Mouse (Mus musculus): ENCODE results near the gene Selenop. TPM values are rescaled to one million over a fixed set of nuclear protein-coding genes. Genes with fewer than 3 reads are reported as not detected.

Gene Selenop
- polyA plus RNA-seq, 1 experiment from 2014 or later: 44.7 TPM

DNA sequence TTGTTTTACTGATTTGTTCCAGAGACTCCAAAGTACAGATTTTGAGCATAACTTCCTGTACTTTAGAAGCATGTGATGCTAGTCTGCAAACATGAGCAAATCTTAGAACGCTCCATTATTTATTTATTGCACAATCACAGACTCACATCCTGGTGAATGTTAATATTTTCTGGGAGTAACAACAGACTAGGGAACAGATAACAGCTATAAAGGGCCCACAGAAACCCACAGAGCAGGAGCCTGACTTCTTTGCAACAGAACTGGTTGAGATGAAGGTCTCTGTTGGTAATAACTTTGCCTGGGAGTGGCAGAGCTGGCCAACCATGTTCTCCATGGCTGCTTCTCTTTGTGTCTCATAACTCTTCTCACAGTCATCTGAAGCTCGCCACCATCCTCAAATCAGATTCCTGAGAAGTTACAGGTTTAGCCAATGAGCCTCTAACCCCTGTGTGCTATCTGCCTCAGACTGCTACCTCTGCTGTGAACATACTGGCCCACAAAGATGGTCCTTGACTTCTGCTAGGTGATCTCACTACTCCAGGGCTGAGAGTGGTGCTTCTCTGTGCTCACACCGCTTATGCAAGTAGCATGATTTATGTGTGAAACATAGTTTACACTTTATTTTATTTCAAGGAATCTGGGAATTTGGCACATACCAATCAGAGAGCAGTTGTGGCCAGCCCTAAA is 17.2 kb upstream of the Selenop start:
- WGBS: 89% methylated on average over 3 of the region's 3 CpGs
- no peaks in the 10 kb centered on the region for H3K36me3 ChIP-seq (replicated peaks)

DNA sequence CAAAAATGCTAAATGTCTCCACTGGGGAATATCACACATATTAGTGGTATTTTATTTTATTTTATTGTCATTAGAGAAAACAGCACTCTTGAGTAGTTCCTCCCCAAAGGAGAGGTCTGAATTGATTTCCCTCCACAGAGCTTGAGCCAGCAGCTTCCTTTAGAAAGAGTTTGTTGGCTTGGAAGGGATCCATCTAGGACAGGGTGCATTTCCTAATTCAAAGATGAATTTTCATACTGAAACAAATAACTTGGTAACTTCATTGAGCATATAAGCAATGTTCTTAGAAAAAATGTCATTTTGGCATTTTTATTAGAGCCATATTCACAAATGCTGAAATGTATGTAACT is 16.7 kb upstream of the Selenop start:
- H3K9me3 ChIP-seq: no peaks in the 10 kb centered on the region
- no peaks in the 10 kb centered on the region for H3K27me3 ChIP-seq (ENCODE audit: poor library complexity, severe bottlenecking)
- H3K27ac ChIP-seq: no peak overlapping the region
- H3K36me3 ChIP-seq (replicated peaks): no peaks in the 10 kb centered on the region
- H3K4me1 ChIP-seq: no peaks in the 10 kb centered on the region
- DNase-seq (ENCODE audit: extremely low spot score, low spot score): no peak
- H3K4me3 ChIP-seq: no peak overlapping the region

More for the DNA sequence above, 17.2 kb upstream of the Selenop start:
- no peaks in the 10 kb centered on the region for H3K27me3 ChIP-seq (ENCODE audit: poor library complexity, severe bottlenecking)
- DNase-seq (ENCODE audit: extremely low spot score, low spot score): no peak
- no peaks in the 10 kb centered on the region for H3K9me3 ChIP-seq
- H3K27ac ChIP-seq: no peak overlapping the region
- H3K4me3 ChIP-seq: no peak overlapping the region
- no peaks in the 10 kb centered on the region for H3K4me1 ChIP-seq

DNA sequence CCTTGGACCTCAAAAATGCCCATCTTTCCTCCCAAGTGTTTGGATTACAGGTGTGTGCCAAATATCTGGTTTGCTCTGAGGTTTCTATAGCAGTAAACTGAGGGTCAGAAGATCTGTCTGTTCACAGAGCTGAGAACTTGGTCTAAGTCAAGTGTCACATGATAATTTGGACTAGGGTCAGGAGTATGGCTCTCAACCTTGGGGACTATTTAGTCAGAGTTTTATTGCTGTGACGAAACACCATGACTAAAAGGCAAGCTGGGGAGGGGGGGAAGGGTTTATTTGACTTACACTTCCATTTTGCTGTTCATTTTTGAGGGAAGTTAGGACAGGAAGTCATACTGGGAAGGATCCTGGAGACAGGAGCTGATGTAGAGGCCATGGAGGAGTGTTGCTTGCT is 9.3 kb upstream of the Selenop start:
- H3K36me3 ChIP-seq (replicated peaks): no peaks in the 10 kb centered on the region
- no peak overlapping the region for H3K27ac ChIP-seq
- H3K4me3 ChIP-seq: no peak overlapping the region
- no peak for DNase-seq (ENCODE audit: extremely low spot score, low spot score)
- no peaks in the 10 kb centered on the region for H3K4me1 ChIP-seq
- no peaks in the 10 kb centered on the region for H3K27me3 ChIP-seq (ENCODE audit: poor library complexity, severe bottlenecking)
- 89% methylated on average over 1 of the region's 1 CpGs for WGBS
- no peaks in the 10 kb centered on the region for H3K9me3 ChIP-seq

DNA sequence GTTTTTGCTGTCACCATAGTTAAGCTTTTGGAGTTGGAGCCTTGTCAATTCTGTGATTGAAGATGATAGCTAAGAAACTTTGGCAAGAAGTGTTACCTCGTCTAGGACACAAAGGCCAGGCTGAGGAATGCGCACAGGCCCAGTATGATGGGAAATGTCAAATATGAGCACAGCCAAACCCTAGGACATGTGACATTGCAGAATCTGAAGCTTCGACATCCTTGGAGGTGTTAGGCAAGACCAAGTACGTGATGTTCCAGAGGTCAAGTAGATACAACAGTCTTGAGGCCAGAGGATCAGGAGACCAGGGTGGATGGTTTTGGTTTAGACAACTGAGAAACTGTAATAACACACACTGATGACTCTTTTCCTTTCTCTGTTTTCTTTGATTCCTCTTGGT is 8.0 kb upstream of the Selenop start:
- Histone ChIP-seq H3K9me3 (no peaks in the 10 kb centered on the region), H3K27ac (no peak overlapping the region), H3K27me3 (ENCODE audit: poor library complexity, severe bottlenecking) (no peaks in the 10 kb centered on the region), H3K4me3 (no peak overlapping the region), H3K4me1 (no peaks in the 10 kb centered on the region), H3K36me3 (replicated peaks) (no peaks in the 10 kb centered on the region)
- 88% methylated on average over 4 of the region's 4 CpGs for WGBS
- DNase-seq (ENCODE audit: extremely low spot score, low spot score): no peak

DNA sequence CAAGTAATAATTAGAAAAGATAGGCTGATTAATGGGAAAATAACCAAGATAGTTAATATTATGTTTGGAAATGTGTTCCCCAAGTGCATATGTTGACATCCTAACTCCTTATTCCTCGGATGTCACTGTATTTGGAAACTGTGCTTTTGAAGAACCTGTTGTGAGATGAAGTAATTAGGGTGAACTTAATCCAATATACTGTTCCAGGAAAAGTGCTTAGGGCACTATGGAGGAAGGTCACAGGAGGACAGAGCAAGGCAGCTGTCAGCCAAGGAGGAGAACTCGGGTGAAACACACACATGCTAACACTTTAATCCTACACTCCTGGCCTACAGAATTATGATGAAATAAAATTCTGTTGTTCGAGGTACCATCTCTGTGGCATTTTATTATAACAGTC is 5.5 kb upstream of the Selenop start:
- no peak for DNase-seq (ENCODE audit: extremely low spot score, low spot score)

DNA sequence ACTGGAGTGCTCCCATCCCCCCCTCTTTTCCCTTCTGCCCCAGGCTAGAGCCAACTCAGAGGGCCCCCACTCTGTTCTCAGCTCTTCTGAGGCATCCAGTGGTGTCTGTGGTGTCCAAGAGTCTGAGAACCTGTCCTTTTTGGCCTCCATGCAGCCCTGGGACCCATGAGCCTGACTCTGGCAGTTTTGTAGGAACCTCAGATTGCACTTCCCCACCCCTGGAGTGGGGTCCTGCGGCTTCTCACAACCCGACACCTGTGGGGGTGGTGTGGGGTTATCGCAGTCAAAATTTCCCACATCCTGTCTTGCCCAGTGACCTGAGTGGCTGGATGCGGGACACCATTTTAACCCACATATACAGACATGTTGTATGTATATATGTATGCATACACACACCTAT is 4.1 kb upstream of the Selenop start:
- Histone ChIP-seq H3K27me3 (ENCODE audit: poor library complexity, severe bottlenecking) (no peaks in the 10 kb centered on the region), H3K4me1 (peaks cover 2% of the 10 kb centered on the region; the same call in 1 of the 2 replicates), H3K36me3 (replicated peaks) (no peaks in the 10 kb centered on the region), H3K27ac (no peak overlapping the region), H3K9me3 (no peaks in the 10 kb centered on the region), H3K4me3 (no peak overlapping the region)
- 91% methylated on average over 4 of the region's 4 CpGs for WGBS
- no peak for DNase-seq (ENCODE audit: extremely low spot score, low spot score)

More for the DNA sequence above, 5.5 kb upstream of the Selenop start:
- H3K27ac ChIP-seq: no peak overlapping the region
- H3K9me3 ChIP-seq: no peaks in the 10 kb centered on the region
- no peaks in the 10 kb centered on the region for H3K27me3 ChIP-seq (ENCODE audit: poor library complexity, severe bottlenecking)
- no peaks in the 10 kb centered on the region for H3K36me3 ChIP-seq (replicated peaks)
- H3K4me1 ChIP-seq: no peaks in the 10 kb centered on the region
- 67% methylated on average over 3 of the region's 3 CpGs for WGBS
- no peak overlapping the region for H3K4me3 ChIP-seq

DNA sequence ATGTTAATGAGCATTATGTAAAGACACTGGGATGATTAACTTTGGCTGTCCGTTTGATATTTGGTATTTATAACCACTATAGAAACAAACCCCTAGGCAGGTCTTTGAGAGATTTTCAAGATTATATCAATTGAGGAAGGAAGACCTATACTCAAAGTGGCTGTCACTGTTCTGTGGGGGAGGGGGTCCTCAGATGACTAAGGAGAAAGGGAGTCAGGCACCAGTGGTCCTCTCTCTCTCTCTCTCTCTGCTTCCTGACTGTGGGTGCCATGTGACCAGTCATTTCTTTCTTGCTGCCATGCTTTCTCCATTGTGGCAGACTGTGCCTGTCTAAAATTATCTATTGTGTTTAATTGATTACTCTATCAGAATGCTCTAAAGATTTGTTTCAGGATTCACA is 3.5 kb upstream of the Selenop start:
- Histone ChIP-seq H3K36me3 (replicated peaks) (no peaks in the 10 kb centered on the region), H3K9me3 (no peaks in the 10 kb centered on the region), H3K27ac (no peak overlapping the region), H3K27me3 (ENCODE audit: poor library complexity, severe bottlenecking) (no peaks in the 10 kb centered on the region), H3K4me3 (no peak overlapping the region), H3K4me1 (peaks cover 7% of the 10 kb centered on the region)
- 88% methylated on average over 1 of the region's 1 CpGs for WGBS
- no peak for DNase-seq (ENCODE audit: extremely low spot score, low spot score)

DNA sequence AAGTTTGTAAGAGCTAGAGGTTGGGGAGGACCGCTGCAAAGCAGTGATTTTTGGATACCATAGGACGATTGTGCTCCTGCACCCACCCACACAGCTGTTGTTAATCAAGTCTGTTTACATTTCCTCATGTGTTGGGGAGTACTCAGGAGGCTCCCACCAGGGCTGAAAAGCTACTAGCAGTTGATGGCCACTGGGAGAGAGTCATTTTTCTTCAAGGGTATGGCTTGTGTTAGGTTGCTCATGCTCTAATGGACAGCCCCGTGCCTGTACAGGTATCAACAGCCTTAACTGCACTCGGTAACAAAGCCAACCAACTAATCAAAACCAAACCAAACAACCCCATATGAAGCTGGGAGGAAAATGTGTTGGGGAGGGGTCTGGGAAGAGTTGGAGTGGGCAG is 1.1 kb downstream of the Selenop start:
- DNase-seq (ENCODE audit: extremely low spot score, low spot score): peak; percentile 17
- Histone ChIP-seq H3K36me3 (replicated peaks) (no peaks in the 10 kb centered on the region), H3K27me3 (ENCODE audit: poor library complexity, severe bottlenecking) (no peaks in the 10 kb centered on the region), H3K9me3 (no peaks in the 10 kb centered on the region), H3K4me1 (peaks cover 18% of the 10 kb centered on the region), H3K27ac (peak overlapping the region; percentile 86; the same call in 1 of the 2 replicates), H3K4me3 (no peak overlapping the region)
- 72% methylated on average over 4 of the region's 4 CpGs for WGBS

DNA sequence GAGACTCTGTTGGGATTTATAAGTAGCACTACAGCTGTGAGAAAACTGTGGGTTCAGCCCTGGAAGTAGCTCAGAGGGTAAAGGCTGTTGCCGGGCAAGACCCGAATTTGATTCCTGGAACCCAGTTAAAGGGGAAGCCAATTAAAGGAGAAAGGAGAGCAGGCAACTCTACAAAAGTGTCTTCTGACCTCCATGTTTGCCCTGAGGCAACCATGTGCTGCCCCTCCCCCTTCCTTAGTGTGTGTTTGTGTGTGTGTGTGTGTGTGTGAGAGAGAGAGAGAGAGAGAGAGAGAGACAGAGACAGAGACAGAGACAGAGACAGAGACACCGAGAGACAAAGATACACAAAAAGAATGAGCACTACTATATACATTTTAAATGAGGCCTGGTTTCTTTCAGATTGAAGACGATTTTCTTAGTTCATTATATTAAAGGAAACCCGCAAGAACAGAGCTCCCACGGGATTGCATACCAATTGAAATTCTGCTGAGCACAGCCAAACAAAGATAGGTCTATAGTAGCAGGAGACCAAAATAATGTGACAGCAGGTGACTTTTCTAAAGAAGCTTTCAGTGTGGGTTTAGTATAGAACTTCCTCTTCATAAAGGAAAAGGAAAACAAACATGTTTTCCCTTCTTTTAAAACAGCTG is 1.8 kb downstream of the Selenop start:
- no peaks in the 10 kb centered on the region for H3K27me3 ChIP-seq (ENCODE audit: poor library complexity, severe bottlenecking)
- no peaks in the 10 kb centered on the region for H3K36me3 ChIP-seq (replicated peaks)
- no peaks in the 10 kb centered on the region for H3K9me3 ChIP-seq
- H3K27ac ChIP-seq: peak overlapping the region; percentile 86
- 18% methylated on average over 6 of the region's 6 CpGs for WGBS
- peak overlapping the region; percentile 44 for H3K4me3 ChIP-seq
- peaks cover 18% of the 10 kb centered on the region for H3K4me1 ChIP-seq
- peak; percentile 17 for DNase-seq (ENCODE audit: extremely low spot score, low spot score)

DNA sequence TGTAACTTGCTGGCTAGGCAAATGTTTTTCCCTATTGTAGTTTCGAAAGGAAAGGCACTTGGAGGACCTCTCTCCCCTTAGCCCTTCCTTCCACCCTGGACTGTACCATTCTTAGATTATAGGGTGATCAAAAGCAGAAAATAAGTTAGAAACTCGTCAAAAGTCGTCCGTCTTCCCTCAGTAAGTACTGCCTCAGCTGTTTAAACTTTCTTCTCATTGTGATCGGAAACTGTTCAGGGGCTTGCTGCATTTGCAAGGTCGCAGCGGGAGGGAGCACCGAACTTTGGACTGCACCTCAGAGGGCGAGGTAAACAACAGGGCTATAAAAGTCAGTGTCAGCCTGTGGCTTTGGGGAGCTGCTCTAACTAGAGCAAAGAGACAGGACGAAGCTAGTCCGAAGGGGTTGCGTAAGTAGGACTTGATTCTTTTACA is 2.3 kb downstream of the Selenop start:
- Histone ChIP-seq H3K4me1 (peaks cover 18% of the 10 kb centered on the region), H3K27me3 (ENCODE audit: poor library complexity, severe bottlenecking) (no peaks in the 10 kb centered on the region), H3K36me3 (replicated peaks) (no peaks in the 10 kb centered on the region), H3K4me3 (peak overlapping the region; percentile 44), H3K27ac (peak overlapping the region; percentile 86), H3K9me3 (no peaks in the 10 kb centered on the region)
- WGBS: 7% methylated on average over 12 of the region's 12 CpGs
- DNase-seq (ENCODE audit: extremely low spot score, low spot score): peak; percentile 64

DNA sequence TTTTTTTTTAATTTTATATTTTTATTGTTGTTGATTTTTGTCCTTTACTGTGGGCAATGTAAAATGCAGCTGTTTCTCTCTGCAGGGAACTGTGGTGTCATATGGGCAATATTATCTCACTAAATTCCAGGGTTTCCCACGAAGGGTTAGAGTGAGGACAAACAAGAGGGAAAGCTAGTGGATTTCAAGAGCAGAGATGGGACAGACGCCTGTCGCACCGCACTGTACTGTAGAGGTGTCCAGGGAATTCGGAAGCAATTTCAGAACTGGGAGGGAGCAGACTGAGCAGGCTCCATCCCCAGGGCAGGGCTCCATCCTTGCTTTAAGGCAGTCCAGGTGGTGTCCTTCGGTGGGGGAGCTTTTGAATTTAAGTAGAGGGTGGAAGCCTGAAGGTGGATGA is 2.9 kb downstream of the Selenop start:
- Histone ChIP-seq H3K27ac (peak overlapping the region; percentile 63), H3K27me3 (ENCODE audit: poor library complexity, severe bottlenecking) (no peaks in the 10 kb centered on the region), H3K4me3 (peak overlapping the region; percentile 44), H3K9me3 (no peaks in the 10 kb centered on the region), H3K4me1 (peaks cover 18% of the 10 kb centered on the region), H3K36me3 (replicated peaks) (no peaks in the 10 kb centered on the region)
- 54% methylated on average over 6 of the region's 6 CpGs for WGBS
- DNase-seq (ENCODE audit: extremely low spot score, low spot score): no peak

DNA sequence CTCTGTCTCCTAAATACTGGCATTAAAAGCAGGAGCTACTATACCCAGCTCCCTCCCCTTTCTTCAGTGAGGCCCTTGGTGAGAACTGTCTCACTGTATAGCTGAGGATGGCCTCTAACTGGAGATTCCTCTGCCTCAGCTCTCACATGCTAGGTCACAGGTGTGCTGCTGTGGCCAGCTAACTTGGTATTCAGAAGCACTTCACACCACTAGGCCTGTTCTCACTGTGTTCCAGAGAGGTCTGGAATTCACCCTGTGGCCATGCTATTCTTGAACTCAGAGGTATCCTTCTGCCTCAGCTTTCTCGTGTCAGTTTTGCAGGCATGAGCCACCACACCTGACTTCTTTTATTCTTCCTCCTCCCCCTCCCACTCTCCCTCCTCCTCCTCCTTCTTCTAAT is 4.8 kb downstream of the Selenop start:
- no peak overlapping the region for H3K4me3 ChIP-seq
- WGBS: 86% methylated on average over 1 of the region's 1 CpGs
- no peak for DNase-seq (ENCODE audit: extremely low spot score, low spot score)
- no peaks in the 10 kb centered on the region for H3K36me3 ChIP-seq (replicated peaks)
- H3K4me1 ChIP-seq: peaks cover 18% of the 10 kb centered on the region
- no peaks in the 10 kb centered on the region for H3K27me3 ChIP-seq (ENCODE audit: poor library complexity, severe bottlenecking)
- H3K9me3 ChIP-seq: no peaks in the 10 kb centered on the region
- no peak overlapping the region for H3K27ac ChIP-seq

DNA sequence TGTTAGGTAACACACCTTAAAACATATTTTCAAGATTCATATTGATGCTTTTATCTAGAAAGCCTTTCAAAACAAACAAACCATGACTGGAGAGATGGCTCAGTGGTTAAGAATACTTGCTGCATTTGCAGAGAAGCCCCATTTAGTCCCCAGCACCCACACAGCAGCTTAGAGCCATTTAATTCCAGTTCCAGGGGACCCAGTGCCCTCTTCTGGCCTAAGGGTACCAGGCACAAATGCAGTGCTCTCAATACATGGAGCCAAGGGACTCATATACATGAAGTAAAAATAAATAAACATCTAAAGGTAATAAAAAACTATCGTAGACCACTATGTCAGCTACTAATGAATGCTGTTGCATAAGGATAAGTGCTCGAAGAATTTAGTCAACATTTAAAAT is 9.0 kb downstream of the Selenop start:
- Histone ChIP-seq H3K36me3 (replicated peaks) (no peaks in the 10 kb centered on the region), H3K9me3 (no peaks in the 10 kb centered on the region), H3K27ac (no peak overlapping the region), H3K27me3 (ENCODE audit: poor library complexity, severe bottlenecking) (no peaks in the 10 kb centered on the region), H3K4me3 (no peak overlapping the region), H3K4me1 (0 out of 2 replicates have a peak, but pooled peaks cover 2% of the 10 kb centered on the region)
- no peak for DNase-seq (ENCODE audit: extremely low spot score, low spot score)
- WGBS: 94% methylated on average over 2 of the region's 2 CpGs

Measured in forebrain, embryonic 10.5 days (tissue).